Mouse (Mus musculus) neural tube, postnatal 0 days (tissue): ENCODE measurements around the gene Zfp36. TPM values are rescaled to one million over a fixed set of nuclear protein-coding genes. Genes with fewer than 3 reads are reported as not detected.

ENCODE experiments used
- polyA plus RNA-seq: library from polyadenylated mRNA; unstranded; fragments of >200 nt; fragmentation: Nextera tagmentation; extraction: Ambion mirVana; gene quantifications from 2 replicates; pipeline ENCODE4 v1.2.1, GENCODE M21; 2015

Gene Zfp36
- polyA plus RNA-seq = 3.9 and 4.1 TPM in 2 replicates

DNA sequence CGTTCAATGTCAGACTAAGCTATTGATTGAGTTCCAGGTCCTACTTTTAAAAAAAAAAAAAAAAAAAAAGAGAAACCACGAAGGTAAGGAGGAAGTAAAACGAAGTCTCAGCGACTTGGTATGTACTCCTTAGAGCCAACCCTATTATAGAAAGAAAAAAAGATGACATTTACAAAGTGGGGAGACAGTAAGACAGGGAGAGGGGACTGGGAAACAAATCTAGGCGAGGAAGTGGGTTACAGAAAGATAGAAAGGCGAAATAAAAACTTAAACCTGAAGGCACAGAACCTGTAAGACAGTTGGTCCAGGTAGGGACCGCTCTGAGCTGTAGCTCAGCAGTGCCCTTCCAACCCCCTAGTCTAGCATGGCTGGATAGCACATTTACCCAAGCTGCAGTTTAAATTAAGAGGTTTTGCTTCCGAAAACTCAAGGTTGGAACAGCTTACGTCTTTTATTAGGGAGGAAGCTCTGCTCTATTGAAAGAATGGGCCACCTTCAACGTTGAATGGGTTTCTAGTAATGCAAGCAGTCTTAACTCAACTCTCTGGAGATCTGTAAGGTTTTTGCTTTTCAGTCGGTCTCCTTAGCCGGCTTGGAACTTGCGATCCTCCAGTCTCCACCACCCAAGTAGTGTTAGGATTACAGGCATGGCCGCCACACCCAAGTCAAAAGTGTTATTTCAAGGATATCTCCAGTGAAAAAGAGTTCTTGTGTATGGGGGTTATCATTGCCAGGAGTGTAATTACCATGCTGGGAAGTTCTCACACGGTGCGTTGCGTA, at the start of gene Zfp36:
Zfp36 (minus strand) TSS at position 17 of the 780 bp plus-strand sequence.

DNA sequence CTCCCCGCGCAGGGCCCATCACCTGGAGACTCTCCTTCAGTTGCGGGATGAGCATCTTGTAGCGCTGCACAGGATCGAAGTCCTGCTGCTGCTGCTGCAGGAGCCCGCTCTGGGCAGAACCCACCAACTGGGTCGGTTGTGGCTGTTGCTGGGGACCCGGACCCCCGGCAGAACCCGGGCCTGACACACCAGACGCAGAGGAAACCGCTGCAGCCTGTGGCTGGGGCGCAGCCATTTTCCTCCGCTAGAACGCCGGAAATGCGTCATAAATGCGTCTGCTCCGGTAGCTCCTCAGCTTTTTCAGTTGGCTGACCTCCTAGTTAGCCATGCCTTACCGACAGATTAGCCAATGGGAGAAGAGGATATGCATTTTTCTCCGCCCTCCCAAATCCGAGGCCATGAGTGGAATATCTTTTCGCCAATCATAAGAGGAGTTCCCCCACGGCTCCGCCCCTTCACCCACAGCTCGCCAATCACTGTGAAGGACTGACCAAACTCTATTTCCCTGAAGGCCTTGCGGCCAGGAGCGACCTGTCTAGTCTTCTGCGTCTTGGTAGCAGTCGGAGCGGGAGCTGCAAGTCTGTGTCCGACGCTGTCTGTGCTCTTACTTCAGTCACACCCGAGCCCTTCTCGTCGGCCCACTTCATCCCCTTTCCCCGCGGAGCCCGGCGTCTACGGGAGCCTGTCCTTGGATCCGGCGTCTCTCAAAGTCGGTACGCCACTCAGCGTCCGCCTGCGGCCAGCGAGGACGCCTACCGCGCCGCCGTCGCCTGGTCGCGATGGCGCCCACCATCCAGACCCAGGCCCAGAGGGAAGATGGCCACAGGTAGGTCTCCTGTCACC, 12.6 kb upstream of the Zfp36 start, which contains the start of the genes Med29 and Paf1:
Med29 (minus strand) TSS at position 280 of the 843 bp plus-strand sequence.
Paf1 (plus strand) TSS at position 523 of the 843 bp plus-strand sequence.

DNA sequence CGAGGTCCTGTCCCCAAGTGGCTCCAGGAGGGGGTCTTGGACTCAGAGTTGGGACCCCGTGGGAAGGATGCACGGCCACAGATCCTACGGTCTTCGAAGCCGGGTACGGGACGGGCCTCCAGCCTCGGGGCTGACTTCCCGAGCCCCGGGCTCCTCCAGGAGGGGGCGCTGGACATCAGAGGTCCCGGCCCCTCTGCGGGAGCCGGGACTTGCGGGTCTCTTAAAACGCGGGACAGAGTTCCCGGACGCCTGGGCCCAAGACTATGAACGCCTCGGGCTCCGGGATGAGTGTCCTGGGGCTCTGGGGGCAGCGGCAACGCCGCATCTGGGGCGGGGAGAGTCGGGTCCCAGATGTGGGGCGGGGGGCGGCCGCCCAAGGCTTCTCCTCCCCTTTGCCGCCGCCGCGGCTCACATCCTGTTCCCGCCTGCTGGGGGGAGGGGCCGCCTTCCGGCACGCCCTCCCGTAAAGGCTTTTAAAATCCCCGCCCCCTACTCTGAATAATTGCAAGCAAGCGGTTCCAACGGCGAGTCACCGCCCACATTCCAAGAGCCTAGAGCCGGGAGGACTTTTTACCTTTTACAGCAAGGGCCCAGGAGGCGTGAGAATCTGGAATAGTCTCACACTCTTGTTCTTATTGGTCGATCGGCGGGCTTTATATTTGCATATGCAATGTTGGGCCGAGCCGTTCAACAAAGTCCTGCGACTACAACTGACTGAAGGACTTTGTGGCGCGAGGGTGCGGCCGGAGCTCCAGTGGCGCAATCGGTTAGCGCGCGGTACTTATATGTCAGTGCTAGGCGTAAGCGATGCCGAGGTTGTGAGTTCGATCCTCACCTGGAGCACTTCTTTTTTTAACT, 7.6 kb downstream of the Zfp36 start, which contains the start of gene Plekhg2:
Plekhg2 (minus strand) TSS at position 349 of the 858 bp plus-strand sequence.

DNA sequence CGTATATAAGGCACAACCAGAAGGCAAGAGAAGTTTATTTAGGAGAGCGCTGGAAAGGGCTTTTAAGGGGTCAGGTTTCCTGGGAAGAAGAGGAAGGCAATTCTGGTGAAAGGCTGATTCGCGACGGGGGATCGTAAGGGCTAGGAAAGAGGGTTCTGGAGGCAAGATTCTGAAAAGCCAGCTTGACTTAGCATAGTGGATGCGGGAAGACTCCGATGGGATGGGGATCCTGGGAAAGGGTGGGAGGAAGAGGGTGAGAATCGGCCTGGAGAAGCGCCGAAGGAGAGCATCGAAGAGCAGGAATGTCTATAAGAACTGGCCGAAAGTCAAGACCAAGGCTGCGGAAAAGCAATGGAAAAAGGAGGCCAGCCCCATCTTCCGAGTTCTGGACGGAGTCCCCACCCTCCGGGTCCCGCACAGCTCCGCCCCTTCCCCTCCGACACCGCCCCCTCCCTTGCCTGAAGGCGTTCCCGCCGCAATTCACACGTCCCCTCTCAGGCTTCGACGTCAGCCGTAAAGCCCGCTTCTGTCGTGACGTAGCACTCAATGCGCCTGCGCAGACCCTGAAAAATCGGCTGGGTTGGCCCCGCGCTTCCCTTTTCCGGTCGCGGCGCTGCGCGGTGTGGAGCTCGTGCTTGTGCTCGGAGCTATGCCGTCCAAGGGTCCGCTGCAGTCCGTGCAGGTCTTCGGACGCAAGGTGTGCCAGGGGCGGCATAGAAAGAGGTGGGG, 29.7 kb downstream of the Zfp36 start, which contains the start of gene Rps16:
Rps16 (plus strand) TSS at position 498 of the 729 bp plus-strand sequence.

DNA sequence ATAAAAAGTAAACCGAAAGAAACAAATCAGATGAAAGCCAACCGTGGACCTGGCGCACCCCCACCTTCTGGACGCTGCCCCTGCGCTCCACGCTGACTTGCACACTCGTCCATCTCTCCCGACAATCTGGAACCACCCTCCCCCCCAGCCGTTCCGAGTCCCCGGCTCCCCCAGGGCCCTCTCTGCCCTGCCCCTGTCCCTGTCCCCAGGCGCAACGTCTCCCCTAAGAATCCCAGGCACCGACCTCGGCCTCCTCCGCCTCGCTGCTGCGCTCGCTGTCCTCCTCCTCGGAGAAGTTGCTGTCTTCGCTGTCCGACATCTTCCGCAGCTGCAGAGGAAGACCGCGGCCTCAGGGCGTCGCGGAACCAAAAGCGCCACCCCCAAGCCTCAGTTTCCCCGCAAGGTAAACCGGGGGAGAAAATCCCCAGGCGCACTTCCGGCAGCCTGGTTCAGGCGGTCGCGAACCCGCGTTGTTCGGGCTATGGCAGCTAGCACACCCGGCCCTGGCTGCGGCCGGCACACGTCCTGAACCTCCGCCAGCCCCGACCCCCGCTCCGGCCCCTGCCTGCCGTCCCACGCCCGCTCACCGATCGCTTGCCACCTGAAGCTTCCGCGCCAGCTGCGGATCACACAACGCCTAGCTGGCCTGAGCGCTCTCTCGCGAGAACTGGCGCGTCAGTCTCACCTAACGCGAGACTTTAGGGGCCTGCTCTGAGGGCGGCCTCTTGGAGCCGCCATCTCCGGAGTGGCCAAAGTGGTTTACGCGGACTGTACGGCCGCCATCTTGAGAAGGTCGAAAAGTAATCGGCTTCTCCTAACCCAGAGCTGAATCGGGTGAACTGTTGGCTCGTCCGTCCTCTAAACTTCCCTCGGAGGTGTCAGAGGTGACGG, 41.7 kb downstream of the Zfp36 start, which contains the start of gene Supt5:
Supt5 (minus strand) TSS at position 639 of the 891 bp plus-strand sequence.

Other genes starting within 250 kb of the Zfp36 start
- 61.6 and 68.4 TPM in 2 replicates for gene Fbl, start 210.5 kb downstream of the Zfp36 start, polyA plus RNA-seq
- 10.0 and 11.1 TPM in 2 replicates for gene Dyrk1b, start 200.8 kb downstream of the Zfp36 start, polyA plus RNA-seq
- gene Eid2, start 112.4 kb downstream of the Zfp36 start, polyA plus RNA-seq = 32.0 and 49.2 TPM in 2 replicates
- 43.2 and 45.7 TPM in 2 replicates for gene Eid2b, start 102.5 kb downstream of the Zfp36 start, polyA plus RNA-seq
- 5.1 and 6.7 TPM in 2 replicates for gene Selenov, start 89.1 kb downstream of the Zfp36 start, polyA plus RNA-seq
- gene Dll3, start 78.0 kb downstream of the Zfp36 start, polyA plus RNA-seq = 20.4 and 21.8 TPM in 2 replicates
- 109 and 129 TPM in 2 replicates for gene Timm50, start 68.2 kb downstream of the Zfp36 start, polyA plus RNA-seq
- 64.4 and 73.7 TPM in 2 replicates for gene Supt5, start 41.5 kb downstream of the Zfp36 start, polyA plus RNA-seq
- gene Rps16, start 29.6 kb downstream of the Zfp36 start, polyA plus RNA-seq = 524 and 613 TPM in 2 replicates
- 10.8 and 13.7 TPM in 2 replicates for gene Plekhg2, start 7.7 kb downstream of the Zfp36 start, polyA plus RNA-seq
- gene Med29, start 12.5 kb upstream of the Zfp36 start, polyA plus RNA-seq = 48.8 and 49.0 TPM in 2 replicates
- gene Paf1, start 12.7 kb upstream of the Zfp36 start, polyA plus RNA-seq = 75.7 and 90.9 TPM in 2 replicates
- gene Gmfg, start 57.2 kb upstream of the Zfp36 start, polyA plus RNA-seq = 6.6 and 8.3 TPM in 2 replicates
- 20.6 and 22.6 TPM in 2 replicates for gene Lrfn1, start 71.7 kb upstream of the Zfp36 start, polyA plus RNA-seq
- gene Ifnl2, start 130.2 kb upstream of the Zfp36 start, polyA plus RNA-seq = not detected in 2 replicates
- not detected in 2 replicates for gene Ifnl3, start 142.6 kb upstream of the Zfp36 start, polyA plus RNA-seq
- not detected in 2 replicates for gene Sycn, start 160.6 kb upstream of the Zfp36 start, polyA plus RNA-seq
- 0.39 and 0.80 TPM in 2 replicates for gene Nccrp1, start 167.0 kb upstream of the Zfp36 start, polyA plus RNA-seq
- 16.1 and 19.3 TPM in 2 replicates for gene Samd4b, start 217.9 kb upstream of the Zfp36 start, polyA plus RNA-seq
- gene Pak4, start 217.9 kb upstream of the Zfp36 start, polyA plus RNA-seq = 12.0 and 12.5 TPM in 2 replicates